Mouse (Mus musculus) embryonic fibroblast, embryonic 13.5 days (primary cell): ENCODE data around the gene Sox4.

Experiments used
- CTCF ChIP-seq: IDR thresholded peaks from 2 replicates; pipeline ENCODE4 v1.5.1; 2011; ENCODE audit warnings: mild to moderate bottlenecking, control low read depth, low read length, moderate library complexity, borderline replicate concordance; ENCODE audit not compliant: insufficient read depth
- POLR2A ChIP-seq: IDR thresholded peaks from 2 replicates; pipeline ENCODE4 v1.6.1; 2011; ENCODE audit warnings: low read depth, mild to moderate bottlenecking, control low read depth, low read length, moderate library complexity

DNA sequence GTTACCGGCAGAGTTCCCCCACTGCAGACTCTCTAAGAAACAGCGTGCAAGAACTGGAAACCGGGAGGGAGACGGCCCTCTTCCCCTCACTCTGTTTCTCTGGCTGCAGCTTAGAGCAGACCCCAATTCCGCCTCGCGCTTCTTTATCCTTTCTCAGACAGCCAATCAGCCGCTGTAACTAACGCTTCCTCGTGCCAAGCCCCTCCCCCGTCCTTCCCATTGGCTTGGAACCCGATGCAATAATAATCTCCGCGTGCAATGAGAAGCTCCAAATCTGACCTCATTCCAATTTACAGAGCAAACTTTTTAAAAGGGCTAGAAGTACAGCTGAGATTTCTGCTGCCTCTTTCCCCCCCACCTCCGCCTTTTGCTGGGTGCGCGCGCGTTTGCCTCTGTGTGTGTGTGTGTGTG lies at the start of gene Sox4:
- TF ChIP-seq POLR2A (peak; percentile 99), CTCF (no peak)
